Mouse (Mus musculus) layer of hippocampus, postnatal 25 days (tissue): Measurements from ENCODE around the gene Mob1a. TPM values are rescaled to one million over a fixed set of nuclear protein-coding genes. Genes with fewer than 3 reads are reported as not detected.

Experiments
- DNase-seq, 2 experiments: peaks; one replicate each; pipeline ENCODE4 v3.0.0; 2022; ENCODE audit warnings: mixed read lengths in 2 of 2, low spot score in 1 of 2; ENCODE audit errors: extremely low spot score in 1 of 2
- total RNA-seq, 2 experiments: library from RNA; stranded (reverse); gene quantifications; 2 replicates each; pipeline ENCODE4 v1.2.3; 2021

Gene Mob1a
- 10 to 100 TPM; 19.3 to 19.5 TPM for total RNA-seq

DNA sequence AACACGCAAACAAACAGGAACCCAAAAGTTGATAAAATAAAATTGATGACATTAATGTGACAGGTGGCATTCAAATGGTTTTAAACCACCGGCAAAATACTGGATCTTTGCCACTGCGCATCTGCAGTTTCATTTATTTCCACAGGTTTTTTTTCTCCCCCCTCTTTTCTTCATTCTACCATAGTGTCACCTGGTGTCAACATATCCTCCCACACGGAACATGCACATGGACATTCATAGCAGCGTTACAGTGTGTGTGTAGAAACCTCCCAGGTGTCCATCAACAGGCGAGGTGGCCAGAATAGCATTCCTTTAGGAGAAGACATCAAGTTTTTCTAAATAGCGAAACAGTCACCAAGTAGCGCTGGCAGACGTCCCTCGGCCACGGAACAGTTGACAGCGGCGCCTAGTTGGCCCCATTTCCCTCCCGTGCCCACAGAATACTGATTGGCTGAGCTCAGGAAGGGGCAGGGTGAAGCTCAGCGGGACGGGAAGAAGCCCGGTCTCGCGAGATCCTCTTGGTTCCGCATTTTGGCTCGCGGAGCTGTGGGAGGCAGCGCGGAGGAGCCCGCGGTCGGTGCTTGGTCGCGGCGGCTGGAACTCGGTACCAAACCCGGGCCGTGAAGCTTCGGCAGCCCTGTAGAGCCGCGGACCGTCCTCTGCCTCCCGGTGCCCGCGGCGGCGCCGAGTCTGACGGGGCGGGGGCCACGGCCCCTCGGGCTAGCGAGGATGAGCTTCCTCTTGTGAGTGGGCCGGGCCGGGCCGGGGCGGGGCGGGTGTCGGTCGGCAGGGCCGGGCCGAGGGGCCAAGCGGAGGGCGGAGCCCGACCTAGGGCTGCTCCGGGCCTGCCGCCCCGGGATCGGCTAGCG is at the start of gene Mob1a, which contains the start of gene Mthfd2:
Gene Mob1a, plus strand, starts transcription at position 492 of the 869 bp plus-strand sequence.
Gene Mthfd2, minus strand, starts transcription at position 384 of the 869 bp plus-strand sequence.
- peak; percentile 86 to 88 for DNase-seq

DNA sequence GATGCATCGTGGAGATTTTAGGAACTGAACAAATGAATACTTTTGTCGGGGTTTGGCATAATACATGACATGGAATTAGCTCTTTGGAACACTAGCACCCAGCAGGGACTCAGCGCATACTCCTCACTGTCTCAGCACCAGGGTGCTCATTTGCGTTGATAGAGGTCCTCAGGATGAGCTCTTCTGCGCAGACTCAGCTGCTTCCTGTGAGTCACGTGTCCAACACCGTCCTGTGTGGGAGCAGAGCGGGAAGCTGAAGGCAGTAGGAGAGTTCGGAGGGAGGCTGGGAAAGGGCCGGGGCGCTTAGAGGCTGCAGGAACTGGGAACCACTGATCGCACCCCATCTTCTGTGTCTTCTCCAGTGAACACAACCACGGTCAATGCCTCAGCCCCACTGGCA is 48.7 kb upstream of the Mob1a start:
- no peak for DNase-seq

DNA sequence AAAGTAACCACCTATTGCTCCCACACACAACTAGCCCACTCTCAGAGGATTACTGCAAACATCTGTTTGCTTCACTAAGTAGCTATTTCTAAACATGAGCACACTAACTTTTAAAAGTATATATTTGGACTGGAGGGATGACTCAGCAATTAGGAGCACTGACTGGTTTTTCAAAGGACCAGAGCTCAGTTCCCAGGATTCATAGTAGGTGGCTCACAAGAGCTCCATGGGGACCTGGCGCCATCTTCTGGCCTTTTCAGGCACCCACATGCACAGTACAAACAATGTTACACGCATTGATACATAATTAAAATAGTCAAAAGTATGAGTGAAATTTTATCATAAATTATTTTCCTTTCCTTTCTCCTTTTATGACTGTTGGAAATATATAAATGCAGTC is 46.9 kb upstream of the Mob1a start:
- DNase-seq: no peak

DNA sequence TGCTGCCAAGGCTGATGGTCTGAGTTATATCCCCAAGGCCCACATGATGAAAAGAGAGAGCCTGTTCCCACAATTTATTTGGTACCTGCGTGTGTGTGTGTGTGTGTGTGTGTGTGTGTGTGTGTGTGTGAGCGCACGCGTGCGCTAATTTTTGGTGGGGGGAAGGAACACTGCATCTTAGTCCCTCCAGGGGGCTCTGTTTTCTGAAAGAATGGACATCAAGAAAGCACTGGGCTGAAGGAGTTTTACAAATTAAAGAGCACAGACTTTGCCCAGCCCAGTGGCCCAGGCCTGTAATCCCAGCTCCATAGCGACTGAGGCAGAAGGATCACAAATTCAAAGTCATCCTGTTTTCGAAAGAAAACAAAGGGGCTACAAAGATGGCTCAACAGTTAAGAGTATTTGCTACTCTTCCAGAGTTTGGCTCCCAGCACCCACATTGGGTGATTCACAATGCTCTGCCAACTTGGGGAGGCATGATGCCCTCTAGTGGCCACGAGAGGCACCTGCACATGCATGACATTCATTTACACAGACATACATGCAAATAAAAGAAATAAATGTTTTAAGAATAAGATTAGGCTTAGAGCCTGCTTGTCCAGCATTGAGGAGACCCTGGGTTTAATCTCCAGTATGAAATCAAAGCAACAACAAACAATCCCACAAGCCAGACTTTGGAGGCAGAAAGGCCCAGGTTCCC is 45.4 kb upstream of the Mob1a start:
- no peak for DNase-seq

DNA sequence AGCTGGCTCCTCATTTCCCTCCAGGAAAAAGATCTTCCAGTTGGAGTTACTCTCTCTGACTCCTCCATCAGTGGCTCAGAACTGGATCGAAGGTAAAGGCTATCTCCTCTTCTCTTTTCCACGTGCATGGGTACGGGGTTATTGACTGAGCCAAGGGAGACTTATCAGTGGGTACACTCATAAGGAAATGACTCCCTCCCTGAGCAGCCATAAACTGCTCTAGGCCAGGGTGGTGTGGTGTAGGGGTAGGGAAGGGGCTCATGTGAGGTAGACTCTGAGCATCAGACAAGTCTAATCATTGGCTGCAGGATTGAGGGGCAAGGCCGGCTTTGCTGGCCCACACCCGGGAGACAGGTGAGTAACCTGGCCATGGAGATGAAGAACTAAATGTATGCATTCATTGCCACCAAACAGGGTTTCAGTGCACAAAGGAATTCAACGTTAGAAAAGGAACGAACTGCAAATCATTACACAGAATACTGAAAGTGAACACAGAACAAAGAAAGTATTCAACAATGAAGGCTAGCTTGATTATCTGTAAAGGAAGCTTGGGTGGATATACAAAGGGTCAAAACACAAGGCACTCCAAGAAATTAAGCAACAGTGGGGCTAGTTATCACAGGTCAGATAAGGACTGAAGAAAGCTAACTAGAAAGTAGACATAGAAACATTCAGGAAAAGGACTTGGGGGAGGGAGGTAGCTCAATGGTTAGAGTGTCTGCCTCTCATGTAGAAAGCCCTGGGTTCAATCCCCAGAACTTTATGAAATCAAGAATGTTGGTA is 25.2 kb upstream of the Mob1a start:
- DNase-seq: no peak

DNA sequence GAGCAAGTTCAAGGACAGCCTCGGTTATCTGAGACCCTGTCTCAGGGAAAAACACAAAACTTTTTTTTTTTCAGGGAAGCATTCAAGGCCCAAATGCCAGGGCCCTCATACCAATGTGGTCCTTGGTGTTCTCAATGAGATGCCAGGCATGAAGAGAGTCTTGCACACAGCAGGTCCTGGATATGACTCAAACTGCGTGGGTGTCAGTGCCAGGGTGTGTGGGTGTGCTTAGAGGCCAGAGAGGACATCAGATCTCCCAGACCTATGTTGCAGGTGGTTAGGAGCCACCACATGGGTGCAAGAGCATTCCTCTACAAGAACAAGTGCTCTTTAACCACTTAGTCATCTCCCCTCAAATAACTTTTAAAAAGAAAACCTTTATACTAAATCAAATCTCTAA is 24.5 kb upstream of the Mob1a start:
- no peak for DNase-seq

DNA sequence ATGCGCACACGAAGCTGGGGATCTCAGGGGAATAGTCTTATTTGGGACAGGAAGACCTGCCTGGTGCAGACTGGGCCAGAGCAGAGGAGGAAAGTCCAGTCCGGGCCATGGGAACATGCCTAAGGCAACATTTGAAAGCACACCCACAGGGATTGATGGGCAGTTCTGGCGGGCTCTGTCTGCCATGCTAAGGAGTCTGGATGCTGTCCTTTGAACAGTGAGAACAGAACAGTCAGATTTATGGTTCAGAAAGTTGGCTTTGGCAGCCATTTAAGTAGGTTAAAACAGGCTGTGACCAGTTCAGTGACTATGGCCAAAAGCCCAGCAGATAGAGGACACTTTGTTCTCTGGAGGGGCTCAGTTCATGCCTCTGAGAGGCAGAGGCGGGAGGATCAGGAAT is 23.6 kb upstream of the Mob1a start:
- DNase-seq: no peak

DNA sequence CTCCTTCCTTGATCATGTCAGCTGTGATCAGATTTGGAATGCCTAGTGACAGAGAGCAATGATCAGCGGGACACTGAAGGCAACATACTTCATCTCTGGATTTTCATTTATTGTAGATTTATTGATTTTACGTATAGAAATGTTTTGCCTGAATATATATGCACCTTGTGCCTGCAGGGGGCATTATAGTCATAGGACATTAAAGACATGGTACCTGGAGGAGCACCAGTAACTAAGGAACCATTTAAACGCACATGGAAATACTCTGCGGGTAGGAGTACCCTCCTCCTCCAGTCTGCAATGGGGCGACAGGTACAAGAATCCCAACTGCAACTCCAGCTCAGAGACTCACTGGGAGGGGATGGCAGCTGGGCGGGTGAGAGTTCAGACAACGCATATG is 16.8 kb upstream of the Mob1a start:
- no peak for DNase-seq

DNA sequence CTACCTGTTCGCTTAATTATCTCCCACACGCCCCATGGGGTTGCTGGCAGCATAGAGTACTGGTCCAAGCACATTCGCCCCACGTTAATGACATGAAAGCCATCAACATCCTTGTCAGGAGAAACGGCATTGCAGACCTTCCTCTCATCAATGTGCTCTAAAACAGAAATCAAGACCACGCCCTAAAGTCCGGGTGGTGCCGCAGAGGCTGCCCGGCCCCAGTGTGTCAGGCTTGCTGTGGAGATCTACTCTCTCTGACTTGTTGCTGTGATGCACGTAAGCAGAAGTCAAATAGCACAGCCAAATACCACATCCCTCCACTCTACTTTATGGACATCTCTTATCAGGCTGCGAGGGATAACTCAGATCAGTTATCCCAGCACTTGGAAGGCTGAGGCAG is 14.6 kb upstream of the Mob1a start:
- no peak for DNase-seq

DNA sequence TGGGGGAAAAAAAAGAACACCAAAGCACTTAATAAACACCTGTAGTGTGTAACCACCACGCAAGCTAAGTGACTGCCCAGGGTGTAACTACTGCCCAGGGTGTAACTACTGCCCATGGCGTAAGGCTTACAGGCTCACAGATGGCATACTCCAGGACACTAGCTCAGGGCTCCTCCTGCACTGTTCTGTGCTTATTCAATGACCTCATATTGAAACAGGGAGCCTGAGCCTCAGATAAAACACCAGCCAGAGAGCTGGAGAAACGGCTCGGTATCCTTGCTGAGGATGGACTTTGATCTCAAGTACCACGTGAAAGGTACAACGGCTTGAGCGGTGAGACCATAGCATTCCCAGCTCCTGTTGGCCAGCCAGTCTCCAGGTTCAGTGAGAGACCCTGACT is 13.8 kb upstream of the Mob1a start:
- no peak for DNase-seq

DNA sequence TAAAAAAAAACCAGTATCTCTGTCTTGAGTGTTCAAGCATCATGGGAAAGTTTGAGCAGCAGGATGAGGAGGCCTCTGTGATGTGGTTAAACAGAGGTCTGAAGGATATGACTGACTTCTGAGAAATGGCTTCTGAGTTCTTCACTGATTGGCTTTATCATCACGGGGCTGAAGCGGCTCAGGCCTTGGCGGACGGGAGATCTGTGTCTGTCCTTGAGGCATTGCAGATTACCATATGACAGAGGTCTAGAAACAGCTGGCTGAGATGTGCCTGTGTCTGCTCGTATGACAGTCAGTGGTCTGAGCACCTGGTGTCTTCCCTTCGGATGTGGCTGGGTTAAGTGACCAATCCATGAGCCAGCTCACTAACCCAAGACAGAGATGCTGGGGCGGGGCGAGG is 13.3 kb upstream of the Mob1a start:
- no peak for DNase-seq

DNA sequence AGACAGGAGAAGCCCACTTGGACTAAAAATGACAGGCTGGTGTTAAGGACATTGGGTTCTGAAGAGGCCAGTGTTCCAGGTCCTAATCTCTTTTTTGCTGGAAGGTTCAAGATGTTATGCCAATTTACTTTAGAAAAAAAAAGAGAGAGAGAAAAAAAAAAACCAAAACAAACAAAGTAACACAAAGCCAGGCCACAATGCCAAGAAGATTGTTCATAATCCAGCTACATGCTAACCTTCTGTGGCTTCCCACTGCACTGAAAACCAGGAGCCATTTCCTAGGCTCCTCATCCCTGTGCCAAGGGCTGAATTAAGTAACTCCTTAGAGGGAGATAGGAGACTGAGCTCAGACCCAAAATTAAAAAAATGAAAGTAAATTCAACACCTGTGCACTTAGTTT is 10.5 kb upstream of the Mob1a start:
- DNase-seq: no peak

DNA sequence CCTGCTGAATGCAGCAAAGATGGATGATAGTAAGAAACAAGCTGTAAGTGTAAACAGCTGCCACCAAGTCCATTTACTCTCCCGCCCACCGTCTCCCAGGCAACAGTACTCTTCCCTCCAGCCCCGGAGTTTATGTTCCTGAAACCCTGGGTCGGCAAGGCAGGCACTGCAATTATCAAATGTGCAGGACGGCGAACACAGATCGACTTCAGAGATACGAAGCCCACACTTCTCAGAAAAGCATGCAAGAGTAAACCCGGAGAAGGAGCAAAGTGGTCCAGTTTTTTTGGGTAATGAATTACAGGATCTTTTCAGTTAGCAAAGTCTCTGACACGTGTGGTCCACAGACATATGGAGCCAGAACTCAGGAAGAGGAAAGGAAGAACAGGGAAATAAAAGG is 9.8 kb upstream of the Mob1a start:
- DNase-seq: no peak

DNA sequence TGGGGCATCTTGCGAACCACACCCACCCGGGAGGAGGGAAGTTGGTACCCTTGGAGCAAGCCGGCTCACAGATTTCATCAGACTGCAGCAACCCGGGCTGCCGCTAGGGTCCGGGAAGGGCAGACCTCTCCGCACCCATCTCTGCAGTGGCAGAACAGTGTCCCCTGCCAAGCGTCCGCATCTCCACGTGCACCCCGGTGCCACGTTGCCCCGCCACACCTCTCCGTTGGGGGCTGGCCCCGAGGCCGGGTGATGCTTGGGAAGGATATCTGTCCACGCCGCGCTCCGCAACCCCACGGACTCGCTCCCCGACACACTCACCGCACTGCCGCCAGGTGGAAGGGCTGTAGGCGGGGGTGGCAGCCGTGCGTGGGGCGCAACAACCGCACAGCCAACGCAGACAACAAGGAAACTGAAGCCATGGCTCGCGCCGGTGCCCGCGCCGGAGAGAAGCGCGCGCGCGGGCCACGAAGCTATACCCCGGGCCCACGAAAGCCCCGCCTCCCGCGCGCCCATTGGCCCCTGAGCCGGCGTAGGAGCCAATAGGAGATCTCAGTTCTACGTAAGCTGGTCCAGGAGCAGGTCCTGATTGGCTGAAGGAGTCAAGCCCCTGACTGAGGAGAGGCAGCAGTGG is 8.6 kb upstream of the Mob1a start:
- peak; percentile 77 to 80 for DNase-seq

DNA sequence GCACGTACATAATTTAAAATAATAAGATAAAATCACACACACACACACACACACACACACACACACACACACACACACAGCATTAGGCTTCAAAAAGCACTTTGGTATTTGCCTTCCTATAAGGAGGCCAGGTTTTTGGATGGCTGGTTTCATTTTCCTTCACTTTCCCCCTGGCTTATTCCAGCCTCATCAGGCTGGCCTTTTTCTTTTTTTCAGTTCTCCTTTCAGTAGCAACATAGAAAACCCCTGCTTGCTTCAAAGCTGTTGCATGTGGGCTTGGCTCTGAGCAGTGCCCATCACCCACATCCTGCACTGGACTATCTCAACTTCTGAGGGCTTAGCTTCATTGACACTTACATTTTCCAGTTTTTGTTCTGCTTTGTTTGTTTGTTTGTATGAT is 3.9 kb upstream of the Mob1a start:
- no peak for DNase-seq

DNA sequence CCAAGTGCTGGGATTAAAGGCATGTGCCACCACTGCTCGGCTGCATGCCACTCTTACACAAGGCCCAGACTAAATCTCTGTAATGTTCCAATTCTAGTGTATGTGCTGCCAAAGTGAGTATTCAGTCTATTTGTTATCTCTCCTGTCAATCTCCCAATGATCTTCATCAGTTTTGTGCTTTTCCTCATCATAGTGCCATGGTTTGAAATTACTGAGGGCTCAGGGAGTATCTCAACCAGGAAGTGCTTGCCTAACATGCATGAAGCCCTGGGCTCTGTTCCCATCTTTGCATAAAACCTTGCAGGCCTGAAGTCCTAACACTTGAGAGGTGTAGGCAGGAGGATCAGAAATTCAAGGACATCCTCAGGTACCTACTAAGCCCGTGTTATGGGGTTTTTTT is 3.0 kb upstream of the Mob1a start:
- DNase-seq: no peak

DNA sequence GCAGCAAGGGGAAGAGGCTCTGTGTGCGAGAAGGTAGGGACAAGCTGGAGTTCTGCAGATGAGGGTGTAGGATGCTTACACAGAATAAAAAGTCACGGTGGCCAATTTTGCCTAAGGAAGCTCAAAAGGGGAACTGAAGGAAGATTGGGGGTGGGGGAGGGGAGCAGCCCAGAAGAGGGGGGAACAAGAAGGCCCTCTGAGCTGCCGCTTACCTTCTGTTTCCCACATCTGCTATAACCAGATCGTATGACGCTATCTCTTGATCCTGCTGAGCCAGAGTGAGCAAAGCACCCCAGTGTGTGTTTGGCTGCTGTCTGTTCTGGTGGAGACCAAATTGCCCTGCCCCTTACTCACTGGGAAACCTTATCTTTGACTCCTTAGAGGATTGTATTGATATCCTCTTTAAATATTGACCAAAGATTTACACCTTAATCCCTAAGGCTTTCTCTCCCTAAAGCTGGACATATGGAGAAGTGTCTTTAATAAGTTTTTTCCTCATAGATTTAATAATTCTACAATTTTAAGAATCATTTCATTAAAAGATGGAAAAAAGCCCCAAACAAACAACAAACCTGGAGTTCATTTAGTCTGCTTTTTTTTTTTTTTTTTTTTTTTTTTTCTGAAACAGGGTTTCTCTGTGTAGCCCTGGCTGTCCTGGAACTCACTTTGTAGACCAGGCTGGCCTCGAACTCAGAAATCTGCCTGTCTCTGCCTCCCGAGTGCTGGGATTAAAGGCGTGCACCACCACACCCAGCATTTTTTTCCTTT is 2.0 kb upstream of the Mob1a start:
- no peak for DNase-seq

DNA sequence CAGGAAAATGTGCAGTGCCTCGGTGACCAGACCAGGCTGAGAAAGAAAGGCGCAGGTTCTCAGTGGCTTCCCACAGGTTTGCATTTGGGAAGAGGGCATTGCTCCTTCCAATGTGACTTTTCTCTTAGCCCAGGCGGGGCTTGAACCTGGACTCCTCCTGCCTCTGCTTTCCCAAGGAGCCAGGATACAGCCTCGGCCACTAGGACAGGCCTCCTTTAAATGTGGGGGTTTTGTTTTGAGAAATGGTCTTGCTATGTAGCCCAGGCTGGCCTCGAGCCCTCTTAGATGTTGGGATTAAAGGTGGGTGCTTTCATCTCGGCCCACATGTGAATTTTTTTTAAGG is 549 bp downstream of the Mob1a start:
- no peak for DNase-seq

DNA sequence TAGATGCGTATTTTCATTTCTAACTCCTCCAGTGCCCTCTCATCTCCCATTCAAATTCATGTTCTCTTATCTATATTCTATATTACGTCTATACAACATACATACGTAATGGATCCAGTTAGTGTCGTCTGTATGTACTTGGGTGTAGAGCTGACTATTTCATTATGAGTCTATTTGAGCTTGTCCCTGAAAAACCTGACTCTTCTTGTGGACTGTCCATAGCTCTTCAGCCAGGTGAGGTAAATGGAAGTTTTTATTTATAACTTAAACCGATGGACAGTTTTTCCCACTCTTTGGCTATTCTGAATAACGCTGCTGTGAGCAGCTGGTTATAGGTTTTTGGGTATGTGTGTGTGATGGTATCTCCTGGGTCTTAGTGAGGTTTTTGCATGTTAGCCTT is 945 bp downstream of the Mob1a start:
- DNase-seq: no peak

DNA sequence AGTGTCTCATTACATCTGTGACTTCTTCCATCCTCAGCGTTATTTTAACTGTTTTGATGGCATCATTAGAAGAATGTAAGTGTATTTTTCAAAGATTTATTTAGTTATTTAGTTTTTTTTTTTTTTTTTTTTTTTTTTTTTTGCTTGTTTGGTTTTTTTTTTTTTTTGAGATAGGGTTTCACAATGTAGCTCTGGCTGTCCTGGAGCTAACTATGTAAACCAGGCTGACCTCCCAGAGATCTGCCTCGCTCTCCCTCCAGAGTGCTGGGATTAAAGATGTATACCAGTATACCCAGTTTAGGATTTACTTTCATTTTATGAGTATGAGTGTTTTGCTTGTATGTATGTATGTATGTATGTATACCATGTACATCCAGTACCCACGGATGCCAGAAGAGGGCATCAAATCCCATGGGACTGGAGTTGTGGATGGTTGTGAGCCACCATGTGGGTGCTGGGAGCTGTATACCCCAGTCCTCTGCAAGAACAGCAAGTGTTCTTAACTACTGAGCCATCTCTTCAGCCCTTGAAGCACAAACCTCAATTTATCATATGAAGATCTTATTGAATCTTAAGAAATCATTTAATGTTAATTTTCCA is 1.9 kb downstream of the Mob1a start:
- DNase-seq: no peak
